Mouse (Mus musculus) neural tube, embryonic 13.5 days (tissue): ENCODE results near the gene Btn2a2. TPM values are rescaled to one million over a fixed set of nuclear protein-coding genes. Genes with fewer than 3 reads are reported as not detected.

Experiments used
- ATAC-seq: fragments of 200-750 bp; cut with Nextera tagmentation; 2 replicates; pipeline ENCODE4 v1.8.0; 2017; ENCODE audit warnings: low read depth, mild to moderate bottlenecking, moderate TSS enrichment, moderate library complexity
- H3K27ac ChIP-seq: fragments of 300-500 bp; sonication (generic); replicated peaks from 2 replicates; pipeline ENCODE4 v1.5.1; 2015; ENCODE audit warnings: moderate library complexity, mild to moderate bottlenecking, inconsistent platforms
- H3K27me3 ChIP-seq: fragments of 300-500 bp; sonication (generic); 2 replicates; pipeline ENCODE4 v1.6.1; 2015; ENCODE audit warnings: mild to moderate bottlenecking, inconsistent platforms
- H3K36me3 ChIP-seq: fragments of 300-500 bp; sonication (generic); 2 replicates; pipeline ENCODE4 v1.6.1; 2015; ENCODE audit warnings: mild to moderate bottlenecking, inconsistent platforms
- H3K4me1 ChIP-seq: fragments of 300-500 bp; sonication (generic); replicated peaks from 2 replicates; pipeline ENCODE4 v1.6.1; 2015; ENCODE audit warnings: inconsistent platforms
- H3K4me2 ChIP-seq: fragments of 300-500 bp; sonication (generic); 2 replicates; pipeline ENCODE4 v1.6.1; 2015; ENCODE audit warnings: inconsistent platforms, mild to moderate bottlenecking, moderate library complexity
- H3K4me3 ChIP-seq: fragments of 300-500 bp; sonication (generic); 2 replicates; pipeline ENCODE4 v1.5.1; 2015; ENCODE audit warnings: mild to moderate bottlenecking, inconsistent platforms
- H3K9ac ChIP-seq: fragments of 300-500 bp; sonication (generic); 2 replicates; pipeline ENCODE4 v1.6.1; 2015; ENCODE audit warnings: moderate library complexity, mild to moderate bottlenecking, inconsistent platforms
- H3K9me3 ChIP-seq: fragments of 300-500 bp; sonication (generic); 2 replicates; pipeline ENCODE4 v1.6.1; 2016; ENCODE audit warnings: inconsistent platforms
- WGBS: fragments of 180-500 bp; shearing (Covaris S2); methylation state at CpG from one replicate; pipeline ENCODE4 v1.1.7; 2015; 5-methylcytosine and 5-hydroxymethylcytosine counted together
- microRNA-seq: library from miRNA; unstranded; fragments of <30 nt; microRNA quantifications from one replicate; pipeline ENCODE4, GENCODE M21; 2016
- polyA plus RNA-seq: library from polyadenylated mRNA; unstranded; fragments of >200 nt; fragmentation: Nextera tagmentation; extraction: Ambion mirVana; gene quantifications from 2 replicates; pipeline ENCODE4 v1.2.1, GENCODE M21; 2015

The Btn2a2 gene
- polyA plus RNA-seq, 1 experiment from 2014 or later = 0.21 TPM

DNA sequence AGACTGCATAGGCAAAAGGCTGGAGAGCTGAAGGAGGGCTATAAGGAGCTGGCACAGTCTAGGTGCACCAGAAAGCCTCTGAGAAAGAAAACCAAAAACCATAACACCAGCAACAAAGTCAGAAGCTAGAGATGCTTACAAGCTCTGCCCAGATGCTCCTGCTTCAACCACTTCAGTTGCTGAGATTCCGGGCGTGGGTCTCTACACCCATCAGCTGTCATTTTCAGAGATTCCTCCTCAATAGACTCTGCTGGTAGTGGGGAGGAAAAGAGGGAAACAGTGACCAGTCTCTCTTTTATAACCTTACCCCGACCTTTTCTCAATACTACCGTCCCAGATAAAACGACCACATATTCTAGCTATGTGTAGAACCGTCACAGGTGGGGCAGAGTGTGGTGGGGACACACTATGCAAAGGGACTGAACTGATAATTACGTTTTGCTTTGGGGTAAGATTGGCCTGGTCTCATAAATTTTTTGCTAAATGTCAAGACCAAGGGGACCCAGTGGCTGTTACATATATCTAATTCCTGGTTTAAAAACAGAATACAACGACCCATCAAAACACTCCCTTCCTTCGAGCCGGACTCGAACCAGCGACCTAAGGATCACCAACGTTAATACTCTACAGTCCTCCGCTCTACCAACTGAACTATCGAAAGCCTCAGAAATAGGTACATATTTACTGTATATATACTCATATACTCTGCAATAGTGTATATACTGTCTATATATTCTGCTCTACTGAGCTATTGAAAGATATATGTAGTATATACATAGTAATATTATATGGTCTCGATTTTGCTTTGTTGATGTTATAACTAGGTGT is 60.3 kb downstream of the Btn2a2 start:
- H3K9me3 ChIP-seq = no peaks in the 10 kb centered on the region
- no peak overlapping the region for H3K9ac ChIP-seq
- ATAC-seq = no peak
- peaks cover 21% of the 10 kb centered on the region for H3K4me1 ChIP-seq
- 61% methylated on average over 16 of the region's 16 CpGs for WGBS
- no peak overlapping the region for H3K4me3 ChIP-seq
- H3K27me3 ChIP-seq = no peaks in the 10 kb centered on the region
- no peak overlapping the region for H3K4me2 ChIP-seq
- H3K36me3 ChIP-seq = no peaks in the 10 kb centered on the region
- H3K27ac ChIP-seq = no peak overlapping the region

Small RNAs within 50 kb of the gene (microRNA-seq; reads per million reads assigned to microRNA genes)
- gene Gm44297 (not detected), gene n-TStga1 (0.59 reads per million)

Other genes with a start within 250 kb of the Btn2a2 start
- gene Vmn1r223, start 241.7 kb downstream of the Btn2a2 start, polyA plus RNA-seq = not detected in 2 replicates
- 51.6 and 60.7 TPM in 2 replicates for gene Zfp322a, start 119.6 kb downstream of the Btn2a2 start, polyA plus RNA-seq
- gene Abt1, start 65.0 kb downstream of the Btn2a2 start, polyA plus RNA-seq = 9.5 and 10.3 TPM in 2 replicates
- 0.07 TPM in 1 of 2 replicates, not detected in the other for gene Btn1a1, start 23.0 kb downstream of the Btn2a2 start, polyA plus RNA-seq
- 2.4 and 2.6 TPM in 2 replicates for gene Hist1h4h, start 42.2 kb upstream of the Btn2a2 start, polyA plus RNA-seq
- 0.95 TPM in 1 of 2 replicates, not detected in the other for gene Hist1h2af, start 45.0 kb upstream of the Btn2a2 start, polyA plus RNA-seq
- 1.1 and 1.3 TPM in 2 replicates for gene Hist1h3g, start 46.6 kb upstream of the Btn2a2 start, polyA plus RNA-seq
- gene Hist1h2bh, start 54.5 kb upstream of the Btn2a2 start, polyA plus RNA-seq = 0.61 TPM in 1 of 2 replicates, not detected in the other
- gene Hist1h3f, start 55.2 kb upstream of the Btn2a2 start, polyA plus RNA-seq = not detected in 2 replicates
- gene Hist1h4f, start 62.8 kb upstream of the Btn2a2 start, polyA plus RNA-seq = not detected in 2 replicates
- 0.11 and 0.22 TPM in 2 replicates for gene Hist1h1d, start 64.4 kb upstream of the Btn2a2 start, polyA plus RNA-seq
- 2.0 and 3.2 TPM in 2 replicates for gene Hist1h3e, start 73.5 kb upstream of the Btn2a2 start, polyA plus RNA-seq
- 12.3 and 18.7 TPM in 2 replicates for gene Hist1h2ae, start 82.4 kb upstream of the Btn2a2 start, polyA plus RNA-seq
- 2.2 and 3.5 TPM in 2 replicates for gene Hist1h2bg, start 82.5 kb upstream of the Btn2a2 start, polyA plus RNA-seq
- gene Hist1h2bf, start 85.3 kb upstream of the Btn2a2 start, polyA plus RNA-seq = 0.81 and 1.6 TPM in 2 replicates
- 1.2 and 1.3 TPM in 2 replicates for gene Hist1h2ad, start 85.5 kb upstream of the Btn2a2 start, polyA plus RNA-seq
- 0.63 and 2.0 TPM in 2 replicates for gene Hist1h3d, start 86.9 kb upstream of the Btn2a2 start, polyA plus RNA-seq
- gene Hist1h4d, start 92.7 kb upstream of the Btn2a2 start, polyA plus RNA-seq = 37.3 and 43.1 TPM in 2 replicates
- 1.6 and 2.1 TPM in 2 replicates for gene Hist1h2be, start 132.3 kb upstream of the Btn2a2 start, polyA plus RNA-seq
- 6.1 and 8.1 TPM in 2 replicates for gene Hist1h1e, start 133.7 kb upstream of the Btn2a2 start, polyA plus RNA-seq
- gene Hist1h2ac, start 195.1 kb upstream of the Btn2a2 start, polyA plus RNA-seq = 0.40 and 0.66 TPM in 2 replicates
- 25.7 and 28.2 TPM in 2 replicates for gene Hist1h2bc, start 195.3 kb upstream of the Btn2a2 start, polyA plus RNA-seq
- not detected in 2 replicates for gene Hist1h1t, start 207.0 kb upstream of the Btn2a2 start, polyA plus RNA-seq
- gene Hist1h4c, start 209.6 kb upstream of the Btn2a2 start, polyA plus RNA-seq = 2.3 and 2.5 TPM in 2 replicates
- gene Hfe, start 222.0 kb upstream of the Btn2a2 start, polyA plus RNA-seq = 3.7 and 4.0 TPM in 2 replicates
- 12.5 and 13.1 TPM in 2 replicates for gene Hist1h1c, start 250.0 kb upstream of the Btn2a2 start, polyA plus RNA-seq